Mouse (Mus musculus) MEL (cell line): ENCODE measurements around the gene Tvp23a.

Experiments
- CTCF ChIP-seq, 3 experiments: IDR thresholded peaks in 2 of 3; conservative IDR thresholded peaks in 1 of 3; 2 replicates each; pipeline ENCODE4 v1.5.1; 2011 to 2012; ENCODE audit warnings: low read length in 3 of 3, low read depth in 2 of 3, mild to moderate bottlenecking in 2 of 3, improper control_type of control experiment in 1 of 3, inconsistent platforms in 1 of 3, mixed read lengths in 1 of 3, moderate library complexity in 1 of 3; ENCODE audit not compliant: control insufficient read depth in 1 of 3, insufficient read depth in 1 of 3, poor library complexity in 1 of 3, severe bottlenecking in 1 of 3
- MAFK ChIP-seq: IDR thresholded peaks from 2 replicates; pipeline ENCODE4 v1.6.1; 2011; ENCODE audit warnings: low read depth, mild to moderate bottlenecking, low read length, improper control_type of control experiment, borderline replicate concordance
- POLR2A ChIP-seq, 2 experiments: IDR thresholded peaks; 2 replicates each; pipeline ENCODE4 v1.6.1; 2011 to 2012; ENCODE audit warnings: low read length in 2 of 2, mild to moderate bottlenecking in 2 of 2, control low read depth in 1 of 2, improper control_type of control experiment in 1 of 2, low read depth in 1 of 2, moderate library complexity in 1 of 2; ENCODE audit not compliant: control insufficient read depth in 1 of 2, insufficient read depth in 1 of 2, poor library complexity in 1 of 2
- POLR2AphosphoS5 ChIP-seq: IDR thresholded peaks from 2 replicates; pipeline ENCODE4 v1.6.1; 2012; ENCODE audit warnings: low read depth, borderline replicate concordance, mild to moderate bottlenecking, inconsistent platforms, low read length, moderate library complexity, mixed read lengths
- RAD21 ChIP-seq: IDR thresholded peaks from 2 replicates; pipeline ENCODE4 v1.6.1; 2011; ENCODE audit warnings: mild to moderate bottlenecking, low read depth, low read length, improper control_type of control experiment
- TBP ChIP-seq: IDR thresholded peaks from 2 replicates; pipeline ENCODE4 v1.8.0; 2011; ENCODE audit warnings: low read depth, low read length, improper control_type of control experiment
- ZC3H11A ChIP-seq: IDR thresholded peaks from 2 replicates; pipeline ENCODE4 v1.6.1; 2012; ENCODE audit warnings: low read depth, mild to moderate bottlenecking, inconsistent platforms, low read length, improper control_type of control experiment

DNA sequence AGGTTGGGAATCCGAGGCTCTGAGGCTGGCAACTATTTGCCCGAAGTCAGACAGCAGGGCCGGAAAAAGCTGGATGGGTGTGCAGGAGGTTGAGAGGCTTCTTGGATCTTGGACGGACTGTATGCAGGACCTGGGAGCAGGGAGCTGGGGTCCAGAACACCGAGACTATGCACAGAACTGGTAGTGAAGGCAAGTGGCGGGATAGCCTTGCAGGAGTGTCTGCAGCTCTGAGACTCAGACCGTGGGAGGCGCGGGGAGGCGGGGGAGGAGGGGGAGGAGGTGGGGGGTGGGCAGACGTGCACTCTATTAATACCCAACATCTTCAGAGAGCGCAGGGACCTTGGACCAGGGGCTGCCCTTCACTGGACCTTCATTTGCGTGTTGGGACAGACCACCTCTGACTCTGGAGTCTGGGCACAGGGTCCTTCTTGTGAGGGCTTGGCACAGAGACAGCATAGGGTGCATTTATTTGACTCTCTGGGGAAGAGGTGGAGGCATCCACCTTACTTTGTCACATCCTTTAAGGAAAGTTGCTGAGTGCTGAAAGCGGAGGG, 42.8 kb upstream of the Tvp23a start:
- TF ChIP-seq POLR2AphosphoS5, result no peak
- no peak for TF ChIP-seq POLR2A (IDR thresholded peaks at IDR 0.05; ENCODE audit: control insufficient read depth in 1 of 2, insufficient read depth in 1 of 2, low read depth in 1 of 2, low read length in 2 of 2, poor library complexity in 1 of 2)
- no peak for TF ChIP-seq TBP
- no peak for TF ChIP-seq CTCF (IDR thresholded peaks at IDR 0.05 in 2 of 3, conservative IDR thresholded peaks at IDR 0.05 in 1 of 3; ENCODE audit: control insufficient read depth in 1 of 3, insufficient read depth in 1 of 3, low read depth in 2 of 3, low read length in 3 of 3, poor library complexity in 1 of 3, severe bottlenecking in 1 of 3)
- TF ChIP-seq ZC3H11A, result no peak
- no peak for TF ChIP-seq RAD21
- no peak for TF ChIP-seq MAFK
